Comparison of ENCODE assay signal across 8 mouse cellular contexts in genomic region chr6:71830690-71831580, GRCm38 (mm10). TPM values are rescaled to one million over a fixed set of nuclear protein-coding genes. Genes with fewer than 3 reads are reported as not detected.
DNase-seq lines count a peak whose midpoint lies in the region; ATAC-seq lines count a peak whose summit lies in the region.

TSS of gene Immt (plus strand) at chr6:71831331.

- peak within 1 kb of the TSS; percentile 93 for H3K9ac ChIP-seq in heart, embryonic 13.5 days
- H3K9ac ChIP-seq in liver, embryonic 12.5 days, result peak within 1 kb of the TSS; percentile 91
- peak within 1 kb of the TSS; percentile 53 for H3K9ac ChIP-seq in stomach, embryonic 15.5 days

- peak within 1 kb of the TSS; percentile 81 for H3K4me2 ChIP-seq in heart, embryonic 13.5 days
- H3K4me2 ChIP-seq in liver, embryonic 12.5 days, result peak within 1 kb of the TSS; percentile 80
- peak within 1 kb of the TSS; percentile 64 for H3K4me2 ChIP-seq in stomach, embryonic 15.5 days

- no peaks in the 10 kb centered on the region for H3K4me1 ChIP-seq in brown adipose tissue, adult 24 weeks (ENCODE audit: control insufficient read depth, insufficient read depth, insufficient read length, low read length)
- peaks cover 15% of the 10 kb centered on the region for H3K4me1 ChIP-seq in heart, embryonic 13.5 days
- H3K4me1 ChIP-seq in liver, embryonic 12.5 days, result peaks cover 27% of the 10 kb centered on the region
- H3K4me1 ChIP-seq in stomach, embryonic 15.5 days, result peaks cover 4% of the 10 kb centered on the region

- peaks cover 21% of the 10 kb centered on the region for H3K36me3 ChIP-seq in heart, embryonic 13.5 days
- H3K36me3 ChIP-seq in liver, embryonic 12.5 days, result peaks cover 24% of the 10 kb centered on the region
- H3K36me3 ChIP-seq in stomach, embryonic 15.5 days, result no peaks in the 10 kb centered on the region

- H3K4me3 ChIP-seq in brown adipose tissue, adult 24 weeks (ENCODE audit: insufficient read depth, low read depth, low read length), result peak within 1 kb of the TSS; percentile 83
- H3K4me3 ChIP-seq in heart, embryonic 13.5 days, result peak within 1 kb of the TSS; percentile 88
- peak within 1 kb of the TSS; percentile 88 for H3K4me3 ChIP-seq in liver, embryonic 12.5 days
- peak within 1 kb of the TSS; percentile 70 for H3K4me3 ChIP-seq in stomach, embryonic 15.5 days (replicated peaks)

- peak within 1 kb of the TSS; percentile 92 for H3K27ac ChIP-seq in brown adipose tissue, adult 24 weeks (replicated peaks; ENCODE audit: low read depth, low read length)
- H3K27ac ChIP-seq in heart, embryonic 13.5 days (replicated peaks), result peak within 1 kb of the TSS; percentile 96
- H3K27ac ChIP-seq in liver, embryonic 12.5 days, result peak within 1 kb of the TSS; percentile 97
- peak within 1 kb of the TSS; percentile 92 for H3K27ac ChIP-seq in stomach, embryonic 15.5 days

- no peaks in the 10 kb centered on the region for H3K9me3 ChIP-seq in heart, embryonic 13.5 days
- no peaks in the 10 kb centered on the region for H3K9me3 ChIP-seq in liver, embryonic 12.5 days (replicated peaks)
- H3K9me3 ChIP-seq in stomach, embryonic 15.5 days, result no peaks in the 10 kb centered on the region

- peak; percentile 98 for ATAC-seq in heart, embryonic 13.5 days (ENCODE audit: extremely low read depth, insufficient number of reproducible peaks, low FRiP score, low TSS enrichment)
- ATAC-seq in liver, embryonic 12.5 days, result peak; percentile 98
- peak; percentile 100 for ATAC-seq in stomach, embryonic 15.5 days (ENCODE audit: insufficient read depth, low FRiP score, low read depth)

- H3K27me3 ChIP-seq in heart, embryonic 13.5 days (replicated peaks), result no peaks in the 10 kb centered on the region
- peaks cover 4% of the 10 kb centered on the region; the same call in 1 of the 2 replicates for H3K27me3 ChIP-seq in liver, embryonic 12.5 days (replicated peaks)
- no peaks in the 10 kb centered on the region for H3K27me3 ChIP-seq in stomach, embryonic 15.5 days (replicated peaks)

- DNase-seq in CD4-positive, CD25-positive, alpha-beta regulatory T cell, adult 2 months (ENCODE audit: low read depth, low spot score), result peak; percentile 96
- peak; percentile 52 for DNase-seq in fat pad, adult 2 months (ENCODE audit: extremely low read depth, low read depth, low spot score)
- DNase-seq in kidney, postnatal 10 days, result peak; percentile 99
- DNase-seq in natural killer cell, adult 2 months (ENCODE audit: low spot score in 2 of 2), result peak; percentile 95 to 96

- under 1% methylated on average over 64 of the region's 64 CpGs for WGBS in heart, embryonic 13.5 days
- WGBS in liver, embryonic 12.5 days (ENCODE audit: insufficient replicate concordance), result under 1% methylated on average over 64 of the region's 64 CpGs
- under 1% methylated on average over 63 of the region's 64 CpGs for WGBS in stomach, embryonic 15.5 days

RNA-seq across cellular contexts. Expression of gene Immt, which starts in this region (rescaled TPM):
- polyA plus RNA-seq in brown adipose tissue, adult 24 weeks (2012; ENCODE audit: insufficient read depth, insufficient read length, missing spikeins), result 660 and 701 TPM in 2 replicates
- 276 and 320 TPM in 2 replicates for polyA plus RNA-seq in heart, embryonic 13.5 days (2015; fragmentation: Nextera tagmentation; extraction: Ambion mirVana)
- 156 and 176 TPM in 2 replicates for polyA plus RNA-seq in liver, embryonic 12.5 days (2016; fragmentation: Nextera tagmentation; extraction: Ambion mirVana)
- 178 and 191 TPM in 2 replicates for polyA plus RNA-seq in stomach, embryonic 15.5 days (2015; fragmentation: Nextera tagmentation; extraction: Ambion mirVana)

Comparison
In these comparisons a context has a peak if more than half of its experiments do, and no peak if none do; other contexts are left out.
1. Peak in every context shown above with its lines: DNase-seq, ATAC-seq, H3K4me3 ChIP-seq and H3K27ac ChIP-seq.